Mouse (Mus musculus) intestine, embryonic 16.5 days (tissue): ENCODE results near the gene Slk. TPM values are rescaled to one million over a fixed set of nuclear protein-coding genes. Genes with fewer than 3 reads are reported as not detected.
A peak's percentile ranks its signal among the peaks of the same experiment; 100 is the strongest.

ENCODE experiments used
- ATAC-seq: fragments of 200-750 bp; cut with Nextera tagmentation; 2 replicates; pipeline ENCODE4 v1.8.0; 2017; ENCODE audit warnings: moderate TSS enrichment, moderate library complexity
- H3K27ac ChIP-seq: fragments of 300-500 bp; sonication (generic); 2 replicates; pipeline ENCODE4 v1.5.1; 2014; ENCODE audit warnings: mild to moderate bottlenecking, low read length
- H3K27me3 ChIP-seq: fragments of 300-500 bp; sonication (generic); replicated peaks from 2 replicates; pipeline ENCODE4 v1.6.1; 2014; ENCODE audit warnings: low read length, control low read depth, mixed read lengths; ENCODE audit not compliant: control insufficient read depth, insufficient read depth
- H3K36me3 ChIP-seq: fragments of 300-500 bp; sonication (generic); 2 replicates; pipeline ENCODE4 v1.6.1; 2014; ENCODE audit warnings: low read length, control low read depth; ENCODE audit not compliant: control insufficient read depth, insufficient read depth
- H3K4me1 ChIP-seq: fragments of 300-500 bp; sonication (generic); 2 replicates; pipeline ENCODE4 v1.6.1; 2014; ENCODE audit warnings: low read length, control low read depth, mixed read lengths; ENCODE audit not compliant: control insufficient read depth, insufficient read depth
- H3K4me2 ChIP-seq: fragments of 300-500 bp; sonication (generic); 2 replicates; pipeline ENCODE4 v1.6.1; 2014; ENCODE audit warnings: low read depth, low read length, control low read depth
- H3K4me3 ChIP-seq: fragments of 300-500 bp; sonication (generic); 2 replicates; pipeline ENCODE4 v1.5.1; 2014; ENCODE audit warnings: mild to moderate bottlenecking, low read length
- H3K9ac ChIP-seq: fragments of 300-500 bp; sonication (generic); 2 replicates; pipeline ENCODE4 v1.6.1; 2014; ENCODE audit warnings: low read depth, low read length
- H3K9me3 ChIP-seq: fragments of 300-500 bp; sonication (generic); 2 replicates; pipeline ENCODE4 v1.6.1; 2016; ENCODE audit warnings: low read length, control low read depth; ENCODE audit not compliant: control insufficient read depth
- WGBS: fragments of 180-500 bp; shearing (Covaris S2); extraction: QIAGEN DNeasy Blood & Tissue Kit; methylation state at CpG from one replicate; pipeline ENCODE4 v1.1.7; 2014; 5-methylcytosine and 5-hydroxymethylcytosine counted together
- polyA plus RNA-seq: library from polyadenylated mRNA; unstranded; fragments of >200 nt; fragmentation: Nextera tagmentation; extraction: Ambion mirVana; gene quantifications from 2 replicates; pipeline ENCODE4 v1.2.1, GENCODE M21; 2015

Slk gene
- polyA plus RNA-seq, 1 experiment from 2014 or later, result 10.1 TPM

DNA sequence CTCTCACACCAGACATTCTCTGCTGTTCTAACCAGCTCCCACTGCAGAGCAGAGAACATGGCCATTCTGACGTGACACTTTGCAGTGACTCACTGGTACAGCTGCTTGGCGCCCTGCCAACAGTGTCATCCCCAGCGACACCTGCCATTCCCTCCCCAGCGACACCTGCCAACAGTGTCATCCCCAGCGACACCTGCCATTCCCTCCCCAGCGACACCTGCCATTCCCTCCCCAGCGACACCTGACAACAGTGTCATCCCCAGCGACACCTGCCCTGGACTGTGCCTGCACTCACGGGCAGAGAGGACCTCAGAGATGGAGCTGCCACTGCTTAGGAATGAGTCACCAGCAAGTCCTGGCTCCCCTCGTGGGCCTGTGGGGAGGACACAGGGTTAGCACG lies 75.4 kb downstream of the Slk start:
- 62% methylated on average over 11 of the region's 11 CpGs for WGBS
- H3K36me3 ChIP-seq, result no peaks in the 10 kb centered on the region
- H3K4me1 ChIP-seq, result peaks cover 4% of the 10 kb centered on the region
- no peaks in the 10 kb centered on the region for H3K27me3 ChIP-seq
- peak; percentile 29 for ATAC-seq
- no peaks in the 10 kb centered on the region for H3K9me3 ChIP-seq
- H3K27ac ChIP-seq, result no peak overlapping the region
- H3K4me3 ChIP-seq, result no peak overlapping the region
- no peak overlapping the region for H3K9ac ChIP-seq
- H3K4me2 ChIP-seq, result no peak overlapping the region

- Histone ChIP-seq H3K27ac (peak overlapping the region; percentile 49; the same call in 1 of the 2 replicates), H3K4me3 (no peak overlapping the region), H3K9me3 (no peaks in the 10 kb centered on the region), H3K36me3 (no peaks in the 10 kb centered on the region), H3K4me1 (peaks cover 4% of the 10 kb centered on the region), H3K4me2 (no peak overlapping the region), H3K27me3 (no peaks in the 10 kb centered on the region), H3K9ac (peak overlapping the region; percentile 57)
- ATAC-seq, result peak; percentile 83
- WGBS, result 13% methylated on average over 5 of the region's 5 CpGs
Measured at GRCm38 (mm10) chr19:47658914-47659535, 79.5 kb downstream of the Slk start.

- H3K4me2 ChIP-seq, result no peak overlapping the region
- H3K9me3 ChIP-seq, result no peaks in the 10 kb centered on the region
- WGBS, result 87% methylated on average over 9 of the region's 9 CpGs
- ATAC-seq, result no peak
- H3K27ac ChIP-seq, result no peak overlapping the region
- H3K27me3 ChIP-seq, result no peaks in the 10 kb centered on the region
- H3K36me3 ChIP-seq, result no peaks in the 10 kb centered on the region
- H3K4me1 ChIP-seq, result peaks cover 4% of the 10 kb centered on the region
- no peak overlapping the region for H3K4me3 ChIP-seq
- no peak overlapping the region for H3K9ac ChIP-seq
Measured at GRCm38 (mm10) chr19:47659765-47660408, 80.4 kb downstream of the Slk start.

DNA sequence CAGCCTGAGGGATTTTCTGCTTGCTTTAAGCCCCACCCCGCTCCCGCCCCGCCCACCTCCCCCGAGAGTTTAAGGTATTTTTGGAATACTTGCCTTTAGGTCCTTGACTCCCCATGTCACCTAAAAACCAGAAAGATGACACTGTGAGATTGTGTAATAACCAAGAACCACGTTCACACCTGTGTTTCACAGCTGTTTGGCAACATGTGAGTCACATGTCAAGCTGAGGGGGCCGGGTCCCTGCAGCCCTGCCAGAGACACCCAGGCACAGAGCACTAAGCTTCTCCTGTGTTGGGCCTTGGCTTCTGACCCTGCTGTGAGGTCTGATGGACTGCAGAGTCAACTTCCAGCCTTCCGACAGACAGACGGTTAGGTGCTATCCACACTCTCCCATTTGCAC lies 88.1 kb downstream of the Slk start:
- no peak overlapping the region for H3K27ac ChIP-seq
- 47% methylated on average over 8 of the region's 8 CpGs for WGBS
- no peak for ATAC-seq
- no peaks in the 10 kb centered on the region for H3K4me1 ChIP-seq
- no peak overlapping the region for H3K4me3 ChIP-seq
- H3K4me2 ChIP-seq, result no peak overlapping the region
- no peaks in the 10 kb centered on the region for H3K9me3 ChIP-seq
- no peaks in the 10 kb centered on the region for H3K27me3 ChIP-seq
- no peaks in the 10 kb centered on the region for H3K36me3 ChIP-seq
- H3K9ac ChIP-seq, result no peak overlapping the region

DNA sequence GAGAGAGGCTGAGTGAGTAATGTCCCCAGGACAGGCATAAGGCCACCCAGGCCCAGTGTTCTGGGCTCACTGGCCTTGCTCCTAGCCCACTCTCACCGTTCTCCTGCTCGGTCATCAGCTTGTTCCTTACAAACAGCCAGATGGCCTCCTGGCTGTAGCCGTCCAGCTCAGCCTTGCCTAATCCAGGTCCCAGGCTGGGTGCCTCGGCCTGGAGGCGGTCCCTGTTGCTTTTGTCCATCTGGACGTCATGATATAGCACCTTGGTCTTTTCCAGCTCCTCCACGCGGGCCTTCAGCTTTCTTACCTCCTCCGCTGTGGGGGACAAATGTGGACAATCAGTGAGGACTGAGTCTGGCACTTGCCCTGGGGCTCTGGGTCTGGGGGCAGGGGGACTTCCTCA lies 88.9 kb downstream of the Slk start:
- H3K36me3 ChIP-seq, result no peaks in the 10 kb centered on the region
- no peak overlapping the region for H3K27ac ChIP-seq
- no peaks in the 10 kb centered on the region for H3K9me3 ChIP-seq
- no peaks in the 10 kb centered on the region for H3K27me3 ChIP-seq
- no peak overlapping the region for H3K4me2 ChIP-seq
- ATAC-seq, result no peak
- WGBS, result 77% methylated on average over 9 of the region's 9 CpGs
- no peak overlapping the region for H3K9ac ChIP-seq
- H3K4me1 ChIP-seq, result no peaks in the 10 kb centered on the region
- no peak overlapping the region for H3K4me3 ChIP-seq

GRCm38 (mm10) chr19:47674419-47674818 lies 94.9 kb downstream of the Slk start:
- WGBS, result 44% methylated on average over 8 of the region's 8 CpGs
- Histone ChIP-seq H3K4me2 (no peak overlapping the region), H3K4me3 (no peak overlapping the region), H3K27me3 (no peaks in the 10 kb centered on the region), H3K36me3 (no peaks in the 10 kb centered on the region), H3K9me3 (no peaks in the 10 kb centered on the region), H3K27ac (no peak overlapping the region), H3K9ac (no peak overlapping the region), H3K4me1 (no peaks in the 10 kb centered on the region)
- no peak for ATAC-seq

GRCm38 (mm10) chr19:47678675-47679074 lies 99.2 kb downstream of the Slk start:
- Histone ChIP-seq H3K4me2 (no peak overlapping the region), H3K9me3 (no peaks in the 10 kb centered on the region), H3K4me3 (no peak overlapping the region), H3K27me3 (no peaks in the 10 kb centered on the region), H3K9ac (no peak overlapping the region), H3K27ac (no peak overlapping the region), H3K36me3 (no peaks in the 10 kb centered on the region), H3K4me1 (no peaks in the 10 kb centered on the region)
- no peak for ATAC-seq
- 85% methylated on average over 12 of the region's 12 CpGs for WGBS

- Histone ChIP-seq H3K27me3 (no peaks in the 10 kb centered on the region), H3K9me3 (no peaks in the 10 kb centered on the region), H3K4me2 (no peak overlapping the region), H3K9ac (no peak overlapping the region), H3K36me3 (no peaks in the 10 kb centered on the region), H3K4me1 (no peaks in the 10 kb centered on the region), H3K27ac (no peak overlapping the region), H3K4me3 (no peak overlapping the region)
- ATAC-seq, result no peak
- 74% methylated on average over 7 of the region's 7 CpGs for WGBS
Measured at GRCm38 (mm10) chr19:47689592-47689991, 110.1 kb downstream of the Slk start.

GRCm38 (mm10) chr19:47691994-47692393 lies 112.5 kb downstream of the Slk start, which contains the start of gene Col17a1:
TSS of gene Col17a1 (minus strand) at chr19:47692094.
- H3K4me3 ChIP-seq, result no peak within 1 kb of the TSS
- H3K9ac ChIP-seq, result no peak within 1 kb of the TSS
- H3K27ac ChIP-seq, result no peak within 1 kb of the TSS
- no peaks in the 10 kb centered on the region for H3K4me1 ChIP-seq
- no peaks in the 10 kb centered on the region for H3K36me3 ChIP-seq
- H3K27me3 ChIP-seq, result no peaks in the 10 kb centered on the region
- no peak for ATAC-seq
- 65% methylated on average over 6 of the region's 6 CpGs for WGBS
- no peak within 1 kb of the TSS for H3K4me2 ChIP-seq
- no peaks in the 10 kb centered on the region for H3K9me3 ChIP-seq
